Mouse (Mus musculus) lung, postnatal 0 days (tissue): Measurements from ENCODE around the gene Adam12.

ENCODE experiments used
- CTCF ChIP-seq: IDR thresholded peaks from 2 replicates; pipeline ENCODE4 v1.5.1; 2016; ENCODE audit warnings: antibody characterized with exemption, mild to moderate bottlenecking
- EP300 ChIP-seq: IDR thresholded peaks from 2 replicates; pipeline ENCODE4 v1.6.1; 2016; ENCODE audit warnings: antibody characterized with exemption, mild to moderate bottlenecking, control low read depth

- TF ChIP-seq CTCF (no peak), EP300 (no peak)
Measured at GRCm38 (mm10) chr7:134246624-134247023, 14.7 kb upstream of the Adam12 start.
